43 mouse cellular contexts compared by ENCODE assay signal in genomic region chr11:34084639-34085038, GRCm38 (mm10). TPM values are rescaled to one million over a fixed set of nuclear protein-coding genes. Genes with fewer than 3 reads are reported as not detected.
"Had no signal": no experiment of that assay in that cellular context is flagged by ENCODE, and none has a peak within 500 bp of the region (broad histone marks: within the 10 kb centered on the region; RNA-seq: fewer than 3 reads in every experiment).

No protein-coding gene starts in this region.

- ATAC-seq: liver, embryonic 12.5 days; liver, postnatal 0 days; lung, postnatal 0 days; midbrain, embryonic 13.5 days; midbrain, embryonic 15.5 days; midbrain, embryonic 16.5 days had no signal

- H3K4me2 ChIP-seq: limb, embryonic 12.5 days; limb, embryonic 13.5 days; limb, embryonic 15.5 days; liver, embryonic 11.5 days; liver, embryonic 12.5 days; liver, embryonic 13.5 days; liver, embryonic 15.5 days; lung, embryonic 14.5 days; lung, embryonic 15.5 days; midbrain, embryonic 11.5 days; midbrain, embryonic 12.5 days; midbrain, embryonic 13.5 days; midbrain, embryonic 15.5 days had no signal

- H3K27ac ChIP-seq: limb, embryonic 10.5 days; limb, embryonic 12.5 days; limb, embryonic 13.5 days; limb, embryonic 15.5 days; liver, embryonic 12.5 days; liver, embryonic 13.5 days; liver, embryonic 14.5 days; liver, embryonic 15.5 days; lung, embryonic 15.5 days; macrophage; midbrain, embryonic 10.5 days; midbrain, embryonic 12.5 days; midbrain, embryonic 13.5 days; midbrain, embryonic 15.5 days had no signal

- H3K36me3 ChIP-seq: limb, embryonic 10.5 days; limb, embryonic 12.5 days; limb, embryonic 13.5 days; limb, embryonic 15.5 days; liver, embryonic 12.5 days; liver, embryonic 13.5 days; liver, embryonic 15.5 days; lung, embryonic 15.5 days; midbrain, embryonic 10.5 days; midbrain, embryonic 12.5 days; midbrain, embryonic 13.5 days; midbrain, embryonic 15.5 days had no signal

- H3K27me3 ChIP-seq: limb, embryonic 15.5 days; liver, embryonic 12.5 days; liver, embryonic 13.5 days; liver, embryonic 15.5 days; lung, embryonic 15.5 days; megakaryocyte, embryonic 14.5 days; midbrain, embryonic 12.5 days; midbrain, embryonic 13.5 days; midbrain, embryonic 15.5 days had no signal

- H3K9ac ChIP-seq: limb, embryonic 12.5 days; limb, embryonic 13.5 days; limb, embryonic 15.5 days; liver, embryonic 12.5 days; liver, embryonic 13.5 days; liver, embryonic 14.5 days; liver, embryonic 15.5 days; liver, postnatal 0 days; lung, embryonic 14.5 days; lung, embryonic 15.5 days; midbrain, embryonic 12.5 days; midbrain, embryonic 13.5 days; midbrain, embryonic 15.5 days had no signal

- DNase-seq: left cerebral cortex, postnatal 4 days; liver; liver, embryonic 13.5 days; liver, postnatal 0 days; lung, adult 18-20 months; lung, adult 2 months; lung, embryonic 14.5 days; lung, postnatal 10 days; lung, postnatal 14 days; lung, postnatal 36 days; lung, postnatal 4 days; midbrain, embryonic 14.5 days had no signal

- H3K9me3 ChIP-seq: limb, embryonic 10.5 days; limb, embryonic 12.5 days; limb, embryonic 13.5 days; limb, embryonic 15.5 days; liver, embryonic 12.5 days; liver, embryonic 13.5 days; liver, embryonic 15.5 days; lung, embryonic 15.5 days; megakaryocyte, embryonic 14.5 days; midbrain, embryonic 10.5 days; midbrain, embryonic 12.5 days; midbrain, embryonic 13.5 days; midbrain, embryonic 15.5 days had no signal

- H3K4me3 ChIP-seq: limb, embryonic 10.5 days; limb, embryonic 12.5 days; limb, embryonic 13.5 days; limb, embryonic 15.5 days; liver, embryonic 12.5 days; liver, embryonic 13.5 days; liver, embryonic 15.5 days; lung, embryonic 15.5 days; megakaryocyte, embryonic 14.5 days; midbrain, embryonic 10.5 days; midbrain, embryonic 12.5 days; midbrain, embryonic 13.5 days; midbrain, embryonic 15.5 days; myocyte had no signal

- H3K4me1 ChIP-seq: limb, embryonic 10.5 days; limb, embryonic 12.5 days; liver, embryonic 13.5 days; liver, embryonic 15.5 days; lung, embryonic 15.5 days; midbrain, embryonic 10.5 days; midbrain, embryonic 12.5 days; midbrain, embryonic 13.5 days had no signal

RNA-seq across cellular contexts. Expression of gene 4930469K13Rik, which starts 13.7 kb away (rescaled TPM):
- total RNA-seq: left cerebral cortex, postnatal 10 days; left cerebral cortex, postnatal 14 days; left cerebral cortex, postnatal 25 days; left cerebral cortex, postnatal 36 days; left cerebral cortex, postnatal 4 days; liver, adult 2 months; megakaryocyte progenitor cell, adult 5-6 weeks; megakaryocyte-erythroid progenitor cell, adult 5-6 weeks; monocyte, adult 5-6 weeks had no signal
- polyA plus RNA-seq: limb, embryonic 10.5 days; limb, embryonic 12.5 days; limb, embryonic 14.5 days; liver, adult 2 months; liver, embryonic 11.5 days; liver, embryonic 12.5 days; liver, embryonic 13.5 days; liver, embryonic 14.5 days; liver, embryonic 15.5 days; liver, embryonic 16.5 days; liver, postnatal 0 days; lung, adult 2 months; lung, embryonic 14.5 days; lung, embryonic 16.5 days; lung, postnatal 0 days; macrophage; midbrain, embryonic 10.5 days; midbrain, embryonic 11.5 days; midbrain, embryonic 12.5 days; midbrain, embryonic 13.5 days; midbrain, embryonic 14.5 days; midbrain, embryonic 15.5 days; midbrain, embryonic 16.5 days; midbrain, postnatal 0 days; myocyte had no signal
